Mouse (Mus musculus) common myeloid progenitor, adult 5-6 weeks (primary cell): ENCODE data around the gene Ddx25. TPM values are rescaled to one million over a fixed set of nuclear protein-coding genes. Genes with fewer than 3 reads are reported as not detected.

Source experiments
- ATAC-seq: replicated peaks from 2 replicates; pipeline ENCODE4 v1.8.0; 2016; ENCODE audit warnings: low read depth, mild to moderate bottlenecking, moderate TSS enrichment, inconsistent platforms; ENCODE audit not compliant: poor library complexity, severe bottlenecking
- total RNA-seq: library from RNA; stranded (forward); fragments of 200-1000, 187-1606 nt; gene quantifications from 2 replicates; pipeline ENCODE4 v1.2.3, GENCODE M21; 2017

The Ddx25 gene
- total RNA-seq, 1 experiment from 2014 or later: 0.05 TPM

DNA sequence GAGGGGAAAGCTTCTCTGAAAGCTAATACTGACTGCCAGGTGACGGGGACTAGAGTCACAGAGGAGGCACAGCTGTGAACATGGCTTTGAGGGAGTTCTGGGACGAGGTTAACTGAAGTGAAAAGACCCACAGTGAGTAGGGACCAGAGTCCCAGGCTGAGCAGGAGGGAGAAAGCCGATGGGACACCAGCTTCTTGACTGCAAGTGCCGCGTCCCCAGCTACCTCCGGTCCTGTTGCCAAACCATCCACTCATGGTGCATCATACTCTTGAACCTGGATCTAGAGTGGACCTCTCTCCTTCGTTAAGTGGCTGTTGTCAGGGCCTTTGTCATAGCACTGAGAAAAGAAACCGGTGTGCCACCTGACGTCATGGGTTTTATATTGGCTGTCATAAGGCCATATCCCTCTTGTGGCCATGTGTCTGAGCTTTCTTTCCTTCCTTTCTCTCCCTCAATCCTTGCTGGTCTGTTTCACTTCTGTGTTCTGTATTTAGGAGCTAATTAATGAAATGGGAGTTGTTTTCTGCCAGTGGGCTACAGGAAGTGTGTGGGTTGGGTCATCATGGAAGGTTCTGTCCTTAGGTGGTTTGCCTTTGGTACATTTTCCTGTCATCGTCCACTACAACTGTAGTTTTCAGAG, 55.8 kb downstream of the Ddx25 start:
- ATAC-seq: peak; percentile 29; the same call in 1 of the 2 replicates

DNA sequence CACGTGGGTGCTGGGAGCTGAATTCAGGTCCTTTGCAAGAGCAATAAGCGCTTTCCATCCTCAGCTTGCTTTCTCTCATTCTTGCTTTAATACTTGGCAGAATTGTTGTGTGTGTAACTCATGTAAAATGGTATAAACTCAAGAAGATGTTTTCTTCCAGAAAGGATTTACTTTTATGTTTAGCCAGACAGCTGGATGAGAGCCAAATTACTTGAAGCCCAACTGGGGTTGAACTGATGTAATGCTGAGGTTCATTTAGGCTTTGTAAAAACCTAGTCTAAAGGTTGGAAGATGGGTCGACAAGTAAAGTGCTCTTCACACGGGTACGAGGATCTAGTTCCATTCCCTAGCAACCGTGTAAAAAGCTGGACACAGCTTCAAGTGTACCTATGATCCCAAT, 58.4 kb downstream of the Ddx25 start:
- ATAC-seq: no peak

DNA sequence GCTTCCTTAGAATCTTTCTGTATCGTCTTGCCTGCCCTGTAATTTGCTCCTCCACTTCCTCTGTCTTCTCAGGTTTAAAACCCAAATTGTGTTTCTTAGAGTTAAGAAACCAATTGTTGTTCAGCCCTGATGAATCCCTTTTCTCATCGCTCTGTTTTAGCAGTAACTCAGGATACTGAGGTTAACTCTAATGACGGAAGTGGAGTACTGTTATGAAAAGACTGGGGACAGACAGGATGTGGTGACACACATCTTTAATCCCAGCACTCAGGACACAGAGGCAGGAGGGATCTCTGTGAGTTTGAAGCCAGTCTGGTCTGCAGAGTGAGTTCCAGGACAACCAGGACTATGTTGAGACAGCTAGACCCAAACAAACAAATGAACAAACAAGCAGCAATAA, 62.9 kb downstream of the Ddx25 start:
- 0 out of 2 replicates have a peak, but pooled peaks have one; percentile 66 for ATAC-seq

DNA sequence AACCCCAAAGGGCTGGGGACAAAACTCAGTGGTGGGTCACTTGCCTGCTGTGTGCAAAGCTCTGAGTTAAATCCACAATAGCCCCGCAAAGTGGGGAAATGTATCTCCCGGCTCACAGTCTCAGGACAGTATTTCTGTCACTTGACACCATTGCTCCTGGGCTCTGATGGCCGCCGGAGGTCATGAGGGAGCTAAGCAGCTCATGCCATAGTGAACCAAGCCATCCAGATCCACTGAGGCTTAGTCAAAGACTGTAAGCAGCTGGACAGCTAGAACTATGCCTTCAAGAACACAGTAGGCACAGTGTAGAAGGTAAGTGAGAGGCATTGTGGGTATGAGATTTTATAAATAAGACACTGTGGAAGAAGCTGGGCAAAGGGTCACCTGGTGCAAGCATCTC, 63.4 kb downstream of the Ddx25 start:
- ATAC-seq: no peak

DNA sequence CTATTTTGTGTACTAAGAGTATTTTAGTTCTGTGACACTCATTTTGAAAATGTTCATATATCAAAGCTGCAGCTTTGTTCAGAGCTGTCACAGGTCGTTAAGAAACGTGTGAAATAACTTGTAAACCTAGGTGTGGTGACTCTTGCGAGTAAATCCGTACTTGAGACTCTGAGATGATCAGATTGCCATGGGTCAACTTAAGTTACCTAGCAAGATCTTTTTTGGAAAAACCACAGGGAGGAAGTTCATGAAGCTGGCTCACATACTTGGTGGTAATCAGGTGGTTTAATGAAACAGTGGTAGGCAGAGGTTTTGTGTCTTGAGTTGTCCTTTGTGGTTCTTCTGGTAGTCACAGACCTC, 64.6 kb downstream of the Ddx25 start:
- ATAC-seq: no peak

DNA sequence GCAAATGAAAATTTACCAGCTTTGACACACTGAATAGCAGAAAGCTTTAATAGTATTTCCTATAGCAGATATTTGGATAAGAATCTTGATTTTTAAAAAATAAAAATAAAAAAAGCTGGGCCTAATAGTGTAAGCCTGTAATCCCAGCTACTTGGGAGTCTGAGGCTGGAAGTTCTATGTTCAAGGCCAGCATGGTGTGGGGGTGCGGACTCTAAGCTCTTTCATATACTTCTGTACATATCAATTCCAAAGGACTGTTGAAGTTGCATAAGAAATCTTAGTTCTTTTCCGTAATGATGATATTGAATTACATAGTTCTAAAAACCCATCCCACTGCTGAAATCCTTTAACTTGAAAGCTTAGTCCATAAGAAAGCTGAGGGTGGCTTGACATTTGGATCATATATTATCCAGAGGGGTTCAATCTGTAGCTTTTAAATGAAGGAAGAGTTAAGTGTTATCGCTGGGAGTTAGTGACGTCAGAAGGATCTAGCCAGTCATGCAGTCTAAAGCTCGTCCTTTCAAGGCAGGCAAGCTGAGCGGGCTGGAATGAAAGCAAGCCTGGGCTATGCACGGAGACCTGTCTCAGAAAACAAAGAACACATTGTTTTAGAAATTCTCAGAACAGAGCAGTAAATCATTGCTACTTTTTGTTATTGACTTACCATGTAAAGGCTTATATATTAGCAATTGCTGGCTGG, 65.1 kb downstream of the Ddx25 start:
- no peak for ATAC-seq

DNA sequence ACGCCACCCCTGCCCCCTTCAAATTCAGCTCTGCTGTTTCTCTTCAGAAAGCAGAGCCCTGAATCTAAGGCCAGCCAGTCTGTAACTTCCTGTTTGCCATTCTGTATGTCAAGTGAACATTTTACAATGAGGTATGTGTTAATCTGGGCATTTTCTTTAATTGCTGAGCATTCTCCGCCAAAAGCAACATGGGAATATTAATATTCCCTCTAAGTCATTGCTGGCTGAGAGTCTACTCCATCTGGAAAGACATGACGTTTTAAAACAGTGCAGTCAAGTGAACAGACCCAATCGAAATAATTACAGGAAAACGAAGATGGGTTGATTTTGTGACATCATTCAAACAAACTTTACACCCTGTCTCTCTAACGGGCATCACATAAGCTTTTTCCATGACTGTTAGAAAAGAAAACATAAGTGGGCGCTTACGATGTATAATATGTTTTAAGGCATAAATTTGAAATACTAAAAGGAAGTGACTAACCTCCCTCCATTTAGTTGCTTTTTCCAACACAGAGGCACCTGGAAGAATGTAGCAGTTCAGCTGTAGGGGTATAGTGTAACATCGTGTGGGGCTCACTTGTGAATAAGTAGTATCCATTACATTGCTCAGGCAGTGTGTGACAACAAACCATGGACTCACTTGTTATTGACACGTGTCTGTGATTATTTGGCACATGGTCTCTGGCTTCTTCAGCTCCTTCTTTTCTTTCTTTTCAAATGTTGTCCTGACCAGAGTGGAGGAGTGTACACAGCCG, 67.0 kb downstream of the Ddx25 start:
- ATAC-seq: no peak

DNA sequence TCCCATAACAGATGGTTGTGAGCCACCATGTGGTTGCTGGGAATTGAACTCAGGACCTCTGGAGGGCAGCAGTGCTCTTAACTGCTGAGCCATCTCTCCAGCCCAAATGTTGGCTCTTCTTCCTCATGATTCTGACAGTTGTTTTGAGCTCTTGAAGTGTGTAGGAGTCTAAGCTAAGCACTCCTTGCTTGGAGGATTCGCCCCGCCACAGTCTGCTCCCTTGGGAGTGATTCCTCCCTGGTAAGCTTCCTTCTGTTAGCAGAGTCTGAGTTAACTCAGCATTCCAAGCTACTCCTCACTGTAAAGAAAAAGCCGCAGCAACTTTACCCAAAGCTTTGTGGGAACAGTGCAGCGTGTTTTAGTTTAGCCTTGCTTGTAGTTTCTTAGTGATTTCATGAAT, 69.8 kb downstream of the Ddx25 start:
- no peak for ATAC-seq

Other genes with a start within 250 kb of the Ddx25 start
- 0.39 and 1.4 TPM in 2 replicates for gene Cdon, start 137.4 kb downstream of the Ddx25 start, total RNA-seq
- gene Gm1113, start 40.3 kb downstream of the Ddx25 start, total RNA-seq: not detected in 2 replicates
- 36.8 and 45.9 TPM in 2 replicates for gene Pus3, start 67 bp upstream of the Ddx25 start, total RNA-seq
- 0.82 TPM in 1 of 2 replicates, not detected in the other for gene Pate2, start 11.8 kb upstream of the Ddx25 start, total RNA-seq
- 12.2 and 16.4 TPM in 2 replicates for gene Hyls1, start 11.9 kb upstream of the Ddx25 start, total RNA-seq
- not detected in 2 replicates for gene Pate4, start 53.4 kb upstream of the Ddx25 start, total RNA-seq
- not detected in 2 replicates for gene Pate3, start 89.7 kb upstream of the Ddx25 start, total RNA-seq
- not detected in 2 replicates for gene Pate1, start 128.9 kb upstream of the Ddx25 start, total RNA-seq
- gene Gm17677, start 182.5 kb upstream of the Ddx25 start, total RNA-seq: not detected in 2 replicates
- not detected in 2 replicates for gene Gm17727, start 219.6 kb upstream of the Ddx25 start, total RNA-seq
- not detected in 2 replicates for gene Gm27235, start 231.6 kb upstream of the Ddx25 start, total RNA-seq
- not detected in 2 replicates for gene D730048I06Rik, start 231.6 kb upstream of the Ddx25 start, total RNA-seq